26 mouse cellular contexts compared by ENCODE assay signal in the genomic region with DNA sequence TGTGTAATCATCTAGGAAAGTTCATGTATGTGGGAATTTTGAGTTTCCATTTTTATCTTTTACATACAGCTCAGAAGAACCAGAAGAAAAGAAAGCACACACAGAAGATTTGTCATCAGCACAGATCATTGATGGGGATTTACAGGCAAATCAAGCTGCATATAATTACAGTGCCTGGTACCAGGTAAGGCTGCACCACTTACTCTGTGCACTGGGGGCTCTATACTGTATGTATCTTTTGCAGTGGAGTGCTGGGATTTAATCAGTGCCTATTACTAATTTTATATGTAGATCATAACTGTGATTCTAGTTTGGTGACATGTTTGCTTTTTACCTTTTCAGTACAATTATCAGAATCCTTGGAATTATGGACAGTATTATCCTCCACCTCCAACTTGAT. TPM values are rescaled to one million over a fixed set of nuclear protein-coding genes. Genes with fewer than 3 reads are reported as not detected.
A peak's percentile ranks its signal among the peaks of the same experiment; 100 is the strongest.
DNase-seq lines count a peak whose midpoint lies in the region; ATAC-seq and TF ChIP-seq lines count a peak whose summit lies in the region.
"Had no signal": no experiment of that assay in that cellular context is flagged by ENCODE, and none has a peak within 500 bp of the region (broad histone marks: within the 10 kb centered on the region; RNA-seq: fewer than 3 reads in every experiment).

No protein-coding gene starts in this region.

- H3K9me3 ChIP-seq in forebrain, postnatal 0 days (ENCODE audit: low read length) = no peaks in the 10 kb centered on the region
- H3K9me3 ChIP-seq in forebrain, embryonic 14.5 days (replicated peaks; ENCODE audit: control insufficient read depth, low read length) = no peaks in the 10 kb centered on the region
- H3K9me3 ChIP-seq: embryonic facial prominence, embryonic 12.5 days; embryonic facial prominence, embryonic 15.5 days; heart, embryonic 10.5 days; heart, embryonic 13.5 days; hindbrain, embryonic 15.5 days; intestine, embryonic 15.5 days had no signal

- TF ChIP-seq CTCF in forebrain, postnatal 0 days (IDR thresholded peaks at IDR 0.05; ENCODE audit: low read depth) = 0 out of 2 replicates have a peak, but pooled peaks have one; percentile 14

- H3K36me3 ChIP-seq in forebrain, postnatal 0 days (ENCODE audit: insufficient read depth) = peaks cover 44% of the 10 kb centered on the region
- H3K36me3 ChIP-seq in forebrain, embryonic 14.5 days (ENCODE audit: control insufficient read depth, insufficient read depth, low read length) = peaks cover 67% of the 10 kb centered on the region

- H3K4me2 ChIP-seq in forebrain, postnatal 0 days (ENCODE audit: low read depth) = no peak overlapping the region
- H3K4me2 ChIP-seq in forebrain, embryonic 14.5 days (ENCODE audit: low read length) = no peak overlapping the region
- H3K4me2 ChIP-seq: embryonic facial prominence, embryonic 12.5 days; embryonic facial prominence, embryonic 15.5 days; heart, embryonic 13.5 days; hindbrain, embryonic 15.5 days; intestine, embryonic 15.5 days had no signal

- no peak overlapping the region for H3K4me3 ChIP-seq in forebrain, postnatal 0 days (ENCODE audit: low read depth, low read length)
- no peak overlapping the region for H3K4me3 ChIP-seq in forebrain, embryonic 14.5 days (ENCODE audit: low read depth, low read length)
- H3K4me3 ChIP-seq: embryonic facial prominence, embryonic 12.5 days; embryonic facial prominence, embryonic 15.5 days; heart, adult 2 months; heart, embryonic 10.5 days; heart, embryonic 13.5 days; hindbrain, embryonic 15.5 days; intestine, embryonic 15.5 days had no signal

- no peak overlapping the region for H3K9ac ChIP-seq in forebrain, postnatal 0 days
- H3K9ac ChIP-seq in forebrain, embryonic 14.5 days (ENCODE audit: low read length) = no peak overlapping the region
- H3K9ac ChIP-seq: embryonic facial prominence, embryonic 12.5 days; embryonic facial prominence, embryonic 15.5 days; heart, embryonic 13.5 days; hindbrain, embryonic 15.5 days; intestine, embryonic 15.5 days had no signal

- H3K4me1 ChIP-seq in forebrain, postnatal 0 days (ENCODE audit: insufficient read depth) = no peaks in the 10 kb centered on the region
- H3K4me1 ChIP-seq in forebrain, embryonic 14.5 days (ENCODE audit: control insufficient read depth, insufficient read depth, low read length) = no peaks in the 10 kb centered on the region
- H3K4me1 ChIP-seq: embryonic facial prominence, embryonic 12.5 days; embryonic facial prominence, embryonic 15.5 days; heart, embryonic 10.5 days; heart, embryonic 13.5 days; hindbrain, embryonic 15.5 days; intestine, embryonic 15.5 days had no signal

- H3K27me3 ChIP-seq in forebrain, postnatal 0 days (ENCODE audit: insufficient read depth, low read length) = no peaks in the 10 kb centered on the region
- no peaks in the 10 kb centered on the region for H3K27me3 ChIP-seq in forebrain, embryonic 14.5 days (replicated peaks; ENCODE audit: control insufficient read depth, insufficient read depth, low read length)
- H3K27me3 ChIP-seq: embryonic facial prominence, embryonic 12.5 days; embryonic facial prominence, embryonic 15.5 days; heart, embryonic 13.5 days; hindbrain, embryonic 15.5 days; intestine, embryonic 15.5 days; Patski had no signal

- ATAC-seq in forebrain, postnatal 0 days = peak; percentile 65; the same call in 1 of the 2 replicates
- no peak for ATAC-seq in forebrain, embryonic 14.5 days
- ATAC-seq: CD4-positive, CD25-positive, alpha-beta regulatory T cell, adult 4 months; intestine, embryonic 15.5 days; Patski had no signal

- no peak overlapping the region for H3K27ac ChIP-seq in forebrain, postnatal 0 days (ENCODE audit: low read depth, low read length)
- no peak overlapping the region for H3K27ac ChIP-seq in forebrain, embryonic 14.5 days (ENCODE audit: low read depth, low read length)
- H3K27ac ChIP-seq: embryonic facial prominence, embryonic 12.5 days; embryonic facial prominence, embryonic 15.5 days; heart, adult 2 months; heart, embryonic 10.5 days; heart, embryonic 13.5 days; hindbrain, embryonic 15.5 days; intestine, embryonic 15.5 days had no signal

- no peak for DNase-seq in forebrain, postnatal 0 days
- no peak for DNase-seq in forebrain, embryonic 14.5 days (ENCODE audit: low spot score)
- peak; percentile 24 for DNase-seq in 3T3-L1 (ENCODE audit: low read depth, low spot score)
- peak; percentile 4 for DNase-seq in NIH3T3 (ENCODE audit: low read depth)
- no peak for DNase-seq in gastrocnemius, adult 8-10 months (ENCODE audit: low spot score in 2 of 2)
- no peak for DNase-seq in right cerebral cortex, adult 18-20 months
- DNase-seq: adrenal gland, adult 2 months; adrenal gland, postnatal 14 days; cerebellum, adult 11 months; cerebellum, adult 2 months; cerebellum, adult 9-11 months; cerebellum, postnatal 25 days; gastrocnemius, postnatal 10 days; gastrocnemius, postnatal 36 days; heart, adult 2 months; heart, postnatal 14 days; heart, postnatal 4 days; kidney, adult 11 months had no signal

RNA-seq across cellular contexts. Expression of gene Fkbp3, which starts 12.7 kb away (rescaled TPM):
- 254 and 312 TPM in 2 replicates for total RNA-seq in forebrain, postnatal 0 days (2014; rRNA removed)
- polyA plus RNA-seq in forebrain, postnatal 0 days (2015; fragmentation: Nextera tagmentation; extraction: Ambion mirVana) = 430 and 547 TPM in 2 replicates
- 443 and 466 TPM in 2 replicates for polyA plus RNA-seq in forebrain, embryonic 14.5 days (2014; fragmentation: Nextera tagmentation; extraction: Ambion mirVana)
- 100 to 1,000 TPM; 151 to 195 (median 179) TPM for total RNA-seq in gastrocnemius, adult 8-10 months (2022)

RNA-seq across cellular contexts. Expression of gene Fancm, which starts 14.3 kb away (rescaled TPM):
- 22.6 and 22.8 TPM in 2 replicates for total RNA-seq in forebrain, postnatal 0 days (2014; rRNA removed)
- polyA plus RNA-seq in forebrain, postnatal 0 days (2015; fragmentation: Nextera tagmentation; extraction: Ambion mirVana) = 4.1 and 8.3 TPM in 2 replicates
- polyA plus RNA-seq in forebrain, embryonic 14.5 days (2014; fragmentation: Nextera tagmentation; extraction: Ambion mirVana) = 6.6 and 9.7 TPM in 2 replicates
- 1 to 10 TPM in 3 of 4 experiments, under 1 TPM in 1; 0.80 to 4.0 (median 1.8) TPM for total RNA-seq in gastrocnemius, adult 8-10 months (2022)

RNA-seq across cellular contexts. Expression of gene Prpf39, which starts 24.9 kb away (rescaled TPM):
- 37.5 and 49.5 TPM in 2 replicates for total RNA-seq in forebrain, postnatal 0 days (2014; rRNA removed)
- polyA plus RNA-seq in forebrain, postnatal 0 days (2015; fragmentation: Nextera tagmentation; extraction: Ambion mirVana) = 21.6 and 28.6 TPM in 2 replicates
- polyA plus RNA-seq in forebrain, embryonic 14.5 days (2014; fragmentation: Nextera tagmentation; extraction: Ambion mirVana) = 38.4 and 49.4 TPM in 2 replicates
- 10 to 100 TPM in 3 of 4 experiments, 1 to 10 TPM in 1; 9.4 to 12.3 (median 11.9) TPM for total RNA-seq in gastrocnemius, adult 8-10 months (2022)

Comparison
In these comparisons a context has a peak if more than half of its experiments do, and no peak if none do; other contexts are left out.
1. DNase-seq: peak in 3T3-L1 (single experiment) and NIH3T3 (single experiment); none in forebrain, postnatal 0 days (single experiment), forebrain, embryonic 14.5 days (single experiment), gastrocnemius, adult 8-10 months (0 of 2) and right cerebral cortex, adult 18-20 months (single experiment).